Mouse (Mus musculus) heart, adult 2 months (tissue): ENCODE data around the gene Wdr34. TPM values are rescaled to one million over a fixed set of nuclear protein-coding genes. Genes with fewer than 3 reads are reported as not detected.

Source experiments
- DNase-seq, 2 experiments: peaks; one replicate each; pipeline ENCODE4 v3.0.0; 2021
- H3K27ac ChIP-seq: fragments of 200-600 bp; 2 replicates; pipeline ENCODE4 v1.8.1; 2022
- H3K27me3 ChIP-seq: fragments of 200-500 bp; 2 replicates; pipeline ENCODE4 v1.6.1; 2012; ENCODE audit warnings: mild to moderate bottlenecking, low read length, inconsistent platforms, mixed read lengths; ENCODE audit not compliant: control insufficient read depth, insufficient read depth
- H3K36me3 ChIP-seq: fragments of 200-500 bp; 2 replicates; pipeline ENCODE4 v1.6.1; 2012; ENCODE audit warnings: low read length, inconsistent platforms; ENCODE audit not compliant: control insufficient read depth, insufficient read depth
- H3K4me1 ChIP-seq: fragments of 200-500 bp; 2 replicates; pipeline ENCODE4 v1.6.1; 2011; ENCODE audit warnings: low read length; ENCODE audit not compliant: control insufficient read depth, insufficient read depth
- H3K4me3 ChIP-seq: fragments of 200-600 bp; 2 replicates; pipeline ENCODE4 v1.8.1; 2022
- H3K79me2 ChIP-seq: fragments of 200-500 bp; replicated peaks from 2 replicates; pipeline ENCODE4 v1.6.1; 2012; ENCODE audit warnings: mild to moderate bottlenecking, inconsistent platforms, low read length, moderate library complexity, mixed read lengths; ENCODE audit not compliant: control insufficient read depth, insufficient read depth
- H3K9ac ChIP-seq: fragments of 200-500 bp; 2 replicates; pipeline ENCODE4 v1.6.1; 2012; ENCODE audit warnings: low read depth, mild to moderate bottlenecking, control low read depth, inconsistent platforms, low read length, mixed read lengths
- CTCF ChIP-seq: fragments of 200-600 bp; IDR thresholded peaks from 2 replicates; pipeline ENCODE4 v1.8.1; 2022; ENCODE audit warnings: antibody characterized with exemption, mild to moderate bottlenecking, moderate library complexity
- EP300 ChIP-seq: fragments of 200-500 bp; IDR thresholded peaks from 2 replicates; pipeline ENCODE4 v1.6.1; 2011; ENCODE audit warnings: low read depth, low read length, control low read depth; ENCODE audit not compliant: insufficient read depth
- POLR2A ChIP-seq: fragments of 200-500 bp; IDR thresholded peaks from 2 replicates; pipeline ENCODE4 v1.6.1; 2011; ENCODE audit warnings: mild to moderate bottlenecking, low read depth, low read length, control low read depth; ENCODE audit not compliant: insufficient read depth
- WGBS: fragments of 180-500 bp; shearing (Covaris S2); methylation state at CpG from one replicate; pipeline ENCODE4 v1.1.7; 2018; 5-methylcytosine and 5-hydroxymethylcytosine counted together
- intact Hi-C: fragments of 180-260 bp; cut with DNase I; formaldehyde crosslinking; loops from one replicate; pipeline ENCODE4 v1.15.1; 2025
- polyA plus RNA-seq: library from polyadenylated mRNA; depleted of rRNA; stranded (reverse); fragments of >200 nt; gene quantifications from 2 replicates; pipeline ENCODE4 v1.2.3, GENCODE M21; 2012
- total RNA-seq, 2 experiments: library from RNA; stranded (reverse); gene quantifications; 2 replicates each; pipeline ENCODE4 v1.2.3; 2021

Gene Wdr34
- total and polyA plus RNA-seq, 3 experiments: 6.4 to 10.3 (median 6.4) TPM

DNA sequence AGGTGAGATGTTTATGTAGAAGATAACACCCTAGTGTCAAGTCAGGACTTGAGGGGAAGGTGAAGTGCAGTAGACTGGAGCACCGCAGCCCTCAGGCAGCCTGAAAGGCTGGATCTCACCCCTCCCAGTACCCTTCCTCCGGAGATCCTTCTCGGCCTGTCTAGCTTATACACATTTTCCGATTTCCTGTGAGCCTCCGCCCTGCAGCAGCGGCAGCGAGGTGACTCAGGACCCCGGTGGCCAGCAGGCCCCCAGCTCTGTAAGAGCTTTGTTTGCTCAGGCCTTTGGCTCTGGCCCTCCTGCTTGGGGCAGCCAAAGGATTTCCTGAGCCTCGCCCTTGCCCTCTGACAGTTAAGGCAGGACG is 29.6 kb upstream of the Wdr34 start:
- peak overlapping the region; percentile 28; the same call in 1 of the 2 replicates for H3K9ac ChIP-seq
- peak; percentile 70 to 80 for DNase-seq
- WGBS: 29% methylated on average over 10 of the region's 10 CpGs
- peak overlapping the region; percentile 91 for H3K27ac ChIP-seq
- H3K79me2 ChIP-seq: no peaks in the 10 kb centered on the region
- no peaks in the 10 kb centered on the region for H3K36me3 ChIP-seq
- TF ChIP-seq POLR2A (0 out of 2 replicates have a peak, but pooled peaks have one; percentile 17), CTCF (no peak), EP300 (0 out of 2 replicates have a peak, but pooled peaks have one; percentile 11)
- no peaks in the 10 kb centered on the region for H3K27me3 ChIP-seq
- intact Hi-C loops: loop anchor here (1.0 kb wide), 1 partner anchor 15 kb away; the partner anchor contains the start of gene Zdhhc12
- peaks cover 5% of the 10 kb centered on the region for H3K4me1 ChIP-seq
- H3K4me3 ChIP-seq: peak overlapping the region; percentile 67

DNA sequence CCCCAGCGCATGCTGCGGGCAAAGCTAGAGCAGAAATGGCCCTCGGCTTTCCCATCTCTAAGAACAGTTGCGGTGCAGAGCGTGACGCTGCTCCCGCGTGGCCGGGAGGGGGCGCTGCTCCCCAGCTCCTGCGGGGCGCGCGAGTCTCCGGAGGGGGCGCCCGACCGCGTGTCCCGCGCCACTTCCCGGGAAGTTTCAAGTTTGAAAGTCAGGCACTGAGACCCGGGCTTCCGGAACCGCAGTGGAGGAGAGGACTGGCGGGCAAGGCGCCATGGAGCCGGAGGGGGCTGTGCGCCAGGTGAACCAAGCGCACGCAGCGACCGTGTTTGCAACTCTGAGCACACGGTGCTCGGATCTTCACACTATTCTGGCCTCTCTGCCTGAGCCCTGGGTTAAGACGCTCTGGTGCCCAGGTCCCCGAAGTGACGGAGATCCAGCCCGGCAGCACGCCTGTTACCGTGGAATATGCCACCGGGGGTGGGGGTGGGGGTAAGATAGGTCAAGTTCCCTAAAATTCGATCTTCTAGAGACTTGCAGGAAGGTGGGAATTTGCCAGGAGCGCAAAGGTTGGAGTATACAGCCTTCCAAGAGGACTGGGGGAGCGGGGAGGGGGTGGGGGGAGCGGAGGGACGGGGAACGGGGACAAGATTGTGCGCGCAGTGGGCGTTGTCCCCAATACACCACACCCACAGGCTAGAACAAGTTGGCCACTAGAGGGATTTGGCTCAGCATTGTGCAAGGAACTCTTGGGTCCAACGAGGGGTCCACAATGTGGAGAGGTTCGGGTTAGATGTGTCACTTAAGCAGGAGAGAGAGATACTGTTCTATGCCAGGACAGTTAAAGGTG is 29.0 kb upstream of the Wdr34 start, which contains the start of gene Pkn3:
Gene Pkn3 (plus strand): TSS at position 183 of the 847 bp plus-strand sequence.
- Histone ChIP-seq H3K4me3 (peak within 1 kb of the TSS; percentile 67), H3K36me3 (no peaks in the 10 kb centered on the region), H3K4me1 (peaks cover 5% of the 10 kb centered on the region), H3K27me3 (no peaks in the 10 kb centered on the region), H3K27ac (peak within 1 kb of the TSS; percentile 91), H3K9ac (peak within 1 kb of the TSS; percentile 55), H3K79me2 (no peaks in the 10 kb centered on the region)
- WGBS: under 1% methylated on average over 53 of the region's 53 CpGs
- intact Hi-C loops: loop anchor here (1.0 kb wide), 1 partner anchor 16 kb away; the partner anchor contains the start of gene Zdhhc12
- 0 out of 2 replicates have a peak, but pooled peaks have one; percentile 32 for TF ChIP-seq POLR2A
- peak; percentile 27; the same call in 1 of the 2 replicates for TF ChIP-seq EP300
- peak; percentile 65 for TF ChIP-seq CTCF
- peak; percentile 88 to 93 for DNase-seq

DNA sequence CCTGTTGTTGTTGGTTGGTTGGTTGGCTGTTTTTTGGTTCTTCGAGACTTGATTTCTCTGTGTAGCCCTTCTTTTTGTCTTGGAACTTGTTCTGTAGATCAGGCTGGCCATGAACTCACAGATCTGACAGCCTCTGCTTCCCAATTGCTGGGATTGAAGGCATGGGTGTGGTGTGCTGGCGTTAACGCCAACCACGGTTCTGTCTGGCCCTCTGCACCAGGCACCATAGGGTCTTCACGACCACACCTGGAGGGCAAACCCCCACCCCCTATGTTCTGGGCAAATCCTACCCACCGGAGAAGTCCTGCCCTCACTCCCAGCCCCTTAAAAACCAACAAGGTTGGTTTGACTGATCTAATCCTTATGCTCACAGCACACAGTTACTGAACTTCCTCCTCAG is 28.3 kb upstream of the Wdr34 start:
- peak overlapping the region; percentile 91 for H3K27ac ChIP-seq
- H3K4me3 ChIP-seq: no peak overlapping the region
- peak overlapping the region; percentile 3; the same call in 1 of the 2 replicates for H3K9ac ChIP-seq
- H3K27me3 ChIP-seq: no peaks in the 10 kb centered on the region
- intact Hi-C loops: no loop called here
- TF ChIP-seq CTCF: no peak
- TF ChIP-seq EP300: no peak
- TF ChIP-seq POLR2A: no peak
- H3K36me3 ChIP-seq: no peaks in the 10 kb centered on the region
- 69% methylated on average over 6 of the region's 6 CpGs for WGBS
- H3K79me2 ChIP-seq: no peaks in the 10 kb centered on the region
- no peak for DNase-seq
- H3K4me1 ChIP-seq: peaks cover 5% of the 10 kb centered on the region

DNA sequence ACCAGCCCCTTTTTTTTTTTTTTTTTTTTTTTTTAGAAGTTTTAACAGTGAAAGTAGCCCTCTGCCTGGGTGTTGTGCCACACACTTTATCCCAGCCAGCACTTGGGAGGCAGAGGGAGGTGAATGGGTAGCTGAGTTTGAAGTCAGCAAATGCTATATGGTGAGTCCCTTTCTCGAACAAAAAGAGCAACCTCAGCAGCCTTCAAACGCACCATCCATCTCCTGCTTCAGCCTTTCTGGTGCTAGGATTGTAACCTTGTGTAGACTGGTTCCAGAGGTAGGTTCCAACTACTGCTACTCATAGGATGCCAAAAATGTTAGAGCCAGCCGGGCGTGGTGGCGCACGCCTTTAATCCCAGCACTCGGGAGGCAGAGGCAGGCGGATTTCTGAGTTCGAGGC is 27.8 kb upstream of the Wdr34 start:
- no peaks in the 10 kb centered on the region for H3K27me3 ChIP-seq
- H3K4me1 ChIP-seq: peaks cover 5% of the 10 kb centered on the region
- intact Hi-C loops: no loop called here
- TF ChIP-seq CTCF (no peak), POLR2A (no peak), EP300 (no peak)
- H3K79me2 ChIP-seq: no peaks in the 10 kb centered on the region
- H3K27ac ChIP-seq: no peak overlapping the region
- no peak overlapping the region for H3K4me3 ChIP-seq
- DNase-seq: no peak
- no peaks in the 10 kb centered on the region for H3K36me3 ChIP-seq
- 94% methylated on average over 9 of the region's 9 CpGs for WGBS
- no peak overlapping the region for H3K9ac ChIP-seq

DNA sequence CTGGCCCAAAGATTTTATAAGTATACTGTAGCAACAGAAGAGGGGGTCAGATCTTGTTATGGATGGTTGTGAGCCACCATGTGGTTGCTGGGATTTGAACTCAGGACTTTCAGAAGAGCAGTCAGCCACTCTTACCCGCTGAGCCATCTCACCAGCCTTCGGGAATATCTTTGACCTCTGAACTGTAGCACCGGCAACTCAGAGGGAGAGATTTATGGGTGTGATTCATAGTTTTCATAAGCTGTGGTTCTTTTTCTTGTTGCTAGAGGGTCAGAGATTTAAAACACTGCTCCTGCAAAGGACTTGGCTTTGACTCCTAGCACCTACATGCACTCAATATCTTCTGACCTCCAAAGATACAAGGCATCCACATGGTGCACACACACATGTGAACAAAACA is 26.9 kb upstream of the Wdr34 start:
- Histone ChIP-seq H3K9ac (no peak overlapping the region), H3K79me2 (no peaks in the 10 kb centered on the region), H3K4me1 (peaks cover 5% of the 10 kb centered on the region), H3K27me3 (no peaks in the 10 kb centered on the region), H3K27ac (no peak overlapping the region), H3K4me3 (no peak overlapping the region), H3K36me3 (no peaks in the 10 kb centered on the region)
- intact Hi-C loops: no loop called here
- TF ChIP-seq EP300 (no peak), POLR2A (no peak), CTCF (no peak)
- 59% methylated on average over 3 of the region's 3 CpGs for WGBS
- no peak for DNase-seq

DNA sequence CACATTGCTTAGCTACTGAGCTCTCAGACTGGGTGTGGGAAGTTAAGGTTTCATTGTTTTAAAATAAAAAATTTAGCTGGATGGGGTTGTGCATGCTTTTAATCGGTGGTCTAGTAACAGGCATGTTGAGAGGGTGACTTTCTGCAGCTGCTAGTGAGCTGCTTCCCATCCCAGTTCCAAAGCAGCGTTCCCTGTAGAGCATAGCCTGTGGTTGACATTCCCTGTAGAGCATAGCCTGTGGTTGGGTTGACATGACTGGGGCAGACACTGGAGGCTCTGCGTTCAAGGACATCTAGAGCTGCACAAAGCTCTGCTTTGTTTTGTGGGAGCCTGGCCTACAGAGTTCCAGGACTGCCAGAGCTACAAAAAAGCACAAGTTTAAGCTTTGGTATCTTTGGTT is 24.6 kb upstream of the Wdr34 start:
- Histone ChIP-seq H3K4me3 (no peak overlapping the region), H3K27me3 (no peaks in the 10 kb centered on the region), H3K9ac (no peak overlapping the region), H3K27ac (no peak overlapping the region), H3K36me3 (peaks cover 5% of the 10 kb centered on the region), H3K79me2 (no peaks in the 10 kb centered on the region), H3K4me1 (peaks cover 3% of the 10 kb centered on the region)
- no peak for DNase-seq
- intact Hi-C loops: no loop called here
- TF ChIP-seq POLR2A (0 out of 2 replicates have a peak, but pooled peaks have one; percentile 12), CTCF (no peak)
- WGBS: 73% methylated on average over 3 of the region's 3 CpGs
